Mouse (Mus musculus) liver, embryonic 15.5 days (tissue): ENCODE measurements around the gene Ero1l. TPM values are rescaled to one million over a fixed set of nuclear protein-coding genes. Genes with fewer than 3 reads are reported as not detected.
A peak's percentile ranks its signal among the peaks of the same experiment; 100 is the strongest.

Experiments
- ATAC-seq: fragments of 200-750 bp; cut with Nextera tagmentation; 2 replicates; pipeline ENCODE4 v1.8.0; 2017; ENCODE audit warnings: moderate number of reproducible peaks, mild to moderate bottlenecking, moderate library complexity; ENCODE audit not compliant: insufficient read depth
- H3K27ac ChIP-seq: fragments of 300-500 bp; sonication (generic); replicated peaks from 2 replicates; pipeline ENCODE4 v1.5.1; 2015; ENCODE audit warnings: mild to moderate bottlenecking, inconsistent platforms
- H3K27me3 ChIP-seq: fragments of 300-500 bp; sonication (generic); 2 replicates; pipeline ENCODE4 v1.6.1; 2015; ENCODE audit warnings: mild to moderate bottlenecking, inconsistent platforms
- H3K36me3 ChIP-seq: fragments of 300-500 bp; sonication (generic); replicated peaks from 2 replicates; pipeline ENCODE4 v1.6.1; 2015; ENCODE audit warnings: moderate library complexity, mild to moderate bottlenecking, inconsistent platforms
- H3K4me1 ChIP-seq: fragments of 300-500 bp; sonication (generic); replicated peaks from 2 replicates; pipeline ENCODE4 v1.6.1; 2015; ENCODE audit warnings: inconsistent platforms
- H3K4me2 ChIP-seq: fragments of 300-500 bp; sonication (generic); 2 replicates; pipeline ENCODE4 v1.6.1; 2015; ENCODE audit warnings: moderate library complexity, mild to moderate bottlenecking, inconsistent platforms
- H3K4me3 ChIP-seq: fragments of 300-500 bp; sonication (generic); replicated peaks from 2 replicates; pipeline ENCODE4 v1.5.1; 2015; ENCODE audit warnings: mild to moderate bottlenecking, inconsistent platforms
- H3K9ac ChIP-seq: fragments of 300-500 bp; sonication (generic); 2 replicates; pipeline ENCODE4 v1.6.1; 2015; ENCODE audit warnings: moderate library complexity, mild to moderate bottlenecking, inconsistent platforms
- H3K9me3 ChIP-seq: fragments of 300-500 bp; sonication (generic); replicated peaks from 2 replicates; pipeline ENCODE4 v1.6.1; 2016; ENCODE audit warnings: inconsistent platforms
- WGBS: fragments of 180-500 bp; shearing (Covaris S2); methylation state at CpG from one replicate; pipeline ENCODE4 v1.1.7; 2015; ENCODE audit warnings: mixed read lengths; ENCODE audit not compliant: insufficient replicate concordance; 5-methylcytosine and 5-hydroxymethylcytosine counted together
- polyA plus RNA-seq: library from polyadenylated mRNA; unstranded; fragments of >200 nt; fragmentation: Nextera tagmentation; extraction: Ambion mirVana; gene quantifications from 2 replicates; pipeline ENCODE4 v1.2.1, GENCODE M21; 2015

Ero1l gene
- 30.3 and 37.5 TPM in 2 replicates for polyA plus RNA-seq

DNA sequence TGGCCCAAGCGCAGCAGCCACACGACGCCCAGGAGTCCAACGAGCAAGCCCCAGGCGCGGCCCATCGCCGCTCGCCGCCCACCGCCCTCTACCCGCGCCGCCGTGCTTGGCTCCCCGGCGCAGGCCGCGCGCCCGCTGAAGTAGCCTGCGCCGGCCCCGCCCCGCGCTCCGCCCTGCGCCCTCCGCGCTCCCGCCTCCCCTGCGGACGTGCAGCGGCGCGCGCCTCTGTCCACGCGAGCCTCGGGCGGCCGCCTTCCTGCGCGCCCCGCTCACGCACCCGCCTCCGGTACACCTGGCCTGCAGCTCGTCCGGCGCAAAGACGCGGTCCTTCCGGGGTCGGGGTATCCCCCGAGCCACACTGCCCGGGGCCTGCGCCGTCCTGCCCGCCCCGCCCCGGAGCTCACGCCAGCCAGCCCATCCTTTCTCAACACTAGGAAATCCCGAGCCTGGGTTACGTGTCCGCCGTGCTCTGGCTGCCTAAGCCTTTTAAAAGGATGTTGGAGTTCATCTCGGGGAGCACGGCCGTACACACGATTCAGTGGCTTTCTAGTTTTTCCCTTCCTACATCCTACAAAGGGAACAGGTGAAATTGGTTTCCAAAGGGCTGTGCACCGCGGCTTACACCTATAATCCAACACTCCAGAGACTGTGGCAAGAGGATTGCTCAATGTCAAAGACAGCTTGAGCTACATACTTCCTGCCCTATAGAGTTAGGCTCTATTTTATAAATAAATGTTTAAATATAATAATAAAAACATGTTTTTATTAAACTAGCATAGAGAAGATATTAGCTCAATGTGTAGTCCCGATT, at the start of gene Ero1l:
Ero1l (minus strand) TSS at position 346 of the 811 bp plus-strand sequence.
- Histone ChIP-seq H3K4me2 (peak within 1 kb of the TSS; percentile 90), H3K9me3 (no peaks in the 10 kb centered on the region), H3K9ac (peak within 1 kb of the TSS; percentile 91), H3K4me1 (peaks cover 79% of the 10 kb centered on the region), H3K36me3 (no peaks in the 10 kb centered on the region), H3K27ac (peak within 1 kb of the TSS; percentile 92), H3K4me3 (peak within 1 kb of the TSS; percentile 98), H3K27me3 (no peaks in the 10 kb centered on the region)
- peak; percentile 90 for ATAC-seq
- WGBS: under 1% methylated on average over 74 of the region's 74 CpGs

DNA sequence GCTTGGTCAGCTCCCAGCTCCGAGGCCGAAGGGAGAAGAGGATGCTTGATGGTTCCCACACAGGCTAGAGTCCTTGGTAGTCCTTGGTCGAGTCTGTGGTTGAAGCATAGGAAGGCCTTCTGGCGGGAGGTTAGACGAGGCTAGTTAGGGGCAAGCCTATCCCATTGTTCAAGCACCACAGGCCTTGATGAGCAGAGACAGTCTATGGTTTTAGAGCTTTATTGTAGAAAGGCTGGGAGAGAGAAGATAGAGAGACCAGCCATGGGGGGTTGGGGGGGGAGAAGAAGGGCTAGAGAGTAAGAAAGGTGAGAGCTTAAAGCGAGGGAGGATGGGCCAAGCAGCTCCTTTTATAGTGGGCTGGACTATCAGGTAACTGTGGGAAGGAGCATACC, 46.6 kb upstream of the Ero1l start:
- Histone ChIP-seq H3K9ac (no peak overlapping the region), H3K4me3 (no peak overlapping the region), H3K36me3 (peaks cover 13% of the 10 kb centered on the region), H3K9me3 (no peaks in the 10 kb centered on the region), H3K27ac (no peak overlapping the region), H3K4me1 (peaks cover 5% of the 10 kb centered on the region; the same call in 1 of the 2 replicates), H3K27me3 (no peaks in the 10 kb centered on the region), H3K4me2 (no peak overlapping the region)
- no peak for ATAC-seq
- WGBS: 72% methylated on average over 6 of the region's 6 CpGs

DNA sequence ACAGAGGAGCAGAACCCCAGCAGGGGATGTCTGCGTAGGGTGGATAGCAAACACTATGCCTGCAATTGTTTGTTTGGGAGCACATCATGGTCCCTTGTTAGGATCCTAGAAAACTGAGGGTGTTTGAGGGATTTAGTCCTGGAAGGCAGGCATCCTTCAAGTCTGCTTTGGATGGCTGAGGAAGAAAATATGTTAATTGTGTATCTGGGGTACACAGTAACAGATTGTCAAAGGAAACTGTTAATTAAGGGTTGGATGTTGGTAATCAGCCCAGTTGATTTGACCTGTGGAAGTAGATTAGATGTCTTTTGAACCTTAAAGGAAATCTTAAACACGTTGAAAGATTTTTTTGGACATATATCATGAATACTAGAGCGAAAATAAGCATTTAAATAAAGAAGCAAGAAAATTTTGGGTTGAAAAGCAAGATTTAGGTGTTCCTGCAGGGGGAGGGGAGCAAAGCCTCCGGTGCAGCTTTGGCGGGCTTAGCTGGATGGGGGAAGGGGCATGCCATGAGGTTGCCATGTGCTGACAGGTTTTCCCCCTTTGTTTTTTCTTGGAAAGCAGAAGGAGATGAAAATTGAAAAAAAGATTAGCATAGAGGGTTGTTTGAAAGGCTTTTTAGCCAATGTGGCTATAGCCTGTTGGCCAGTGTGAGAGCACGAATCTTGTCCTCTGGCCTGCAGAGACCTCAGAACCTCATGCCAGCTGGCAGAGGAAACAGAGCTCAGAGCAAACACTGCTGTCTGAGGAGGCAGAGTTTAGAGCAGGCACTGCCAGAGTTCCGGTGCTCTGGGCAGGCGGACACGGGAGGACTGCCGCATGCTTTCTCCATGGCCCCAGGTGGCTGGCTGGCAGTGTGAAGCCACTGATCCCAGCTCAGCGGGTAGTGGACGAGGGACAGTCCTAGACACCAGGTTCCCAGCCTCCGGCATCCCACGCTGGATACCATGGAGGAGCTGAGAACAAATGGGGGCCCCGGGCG, 45.9 kb upstream of the Ero1l start:
- no peak overlapping the region for H3K27ac ChIP-seq
- H3K27me3 ChIP-seq: no peaks in the 10 kb centered on the region
- H3K4me1 ChIP-seq: peaks cover 5% of the 10 kb centered on the region; the same call in 1 of the 2 replicates
- H3K4me2 ChIP-seq: no peak overlapping the region
- H3K9me3 ChIP-seq: no peaks in the 10 kb centered on the region
- 78% methylated on average over 16 of the region's 16 CpGs for WGBS
- peaks cover 8% of the 10 kb centered on the region for H3K36me3 ChIP-seq
- no peak overlapping the region for H3K4me3 ChIP-seq
- H3K9ac ChIP-seq: no peak overlapping the region
- ATAC-seq: no peak

DNA sequence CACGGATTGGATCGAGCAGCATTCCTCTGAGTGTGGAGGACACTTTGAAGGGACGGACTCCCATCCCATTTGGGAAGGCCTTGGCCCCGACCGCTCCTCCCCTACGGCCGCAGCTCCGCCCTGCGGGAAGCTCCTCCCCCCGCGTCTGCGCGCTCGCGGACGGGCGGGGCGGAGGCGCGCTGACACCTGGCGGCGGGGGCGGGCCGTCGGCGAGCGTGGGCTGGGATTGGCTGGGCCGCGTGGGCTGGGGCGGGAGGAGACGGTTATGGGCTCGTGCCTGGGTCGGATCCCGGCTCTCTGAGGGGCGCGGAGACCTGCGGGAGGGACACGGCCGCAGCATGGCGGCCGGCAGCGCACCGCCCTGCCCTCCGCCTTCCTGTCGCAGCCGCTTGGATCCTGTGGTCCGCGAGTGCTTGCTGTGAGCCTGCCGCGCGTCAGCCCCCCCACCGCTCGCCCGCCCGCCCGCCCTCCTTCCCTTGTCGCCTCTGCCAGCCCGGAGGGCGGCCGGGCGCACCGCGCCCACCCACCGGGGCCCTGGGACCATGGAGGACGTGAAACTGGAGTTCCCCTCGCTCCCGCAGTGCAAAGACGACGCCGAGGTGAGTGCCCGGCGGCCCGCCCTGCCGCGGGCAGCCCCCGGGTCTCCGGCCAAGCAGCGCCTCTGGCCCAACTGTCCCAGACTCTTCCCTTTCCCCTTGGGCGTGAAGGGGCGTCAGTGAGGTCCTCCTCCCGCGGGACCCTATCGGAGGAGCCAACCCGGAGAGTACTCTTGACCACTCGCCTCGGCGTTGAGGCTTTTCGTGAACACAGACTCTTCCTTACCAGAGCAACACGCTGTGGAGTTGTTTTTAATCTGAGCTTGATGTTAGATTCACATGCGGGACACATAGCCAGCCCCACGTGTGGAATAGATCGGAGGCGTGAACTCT, 32.6 kb upstream of the Ero1l start, which contains the start of gene Styx:
Styx (plus strand) TSS at position 163 of the 929 bp plus-strand sequence.
- Histone ChIP-seq H3K36me3 (peaks cover 20% of the 10 kb centered on the region), H3K4me3 (peak within 1 kb of the TSS; percentile 83), H3K27me3 (no peaks in the 10 kb centered on the region), H3K4me2 (peak within 1 kb of the TSS; percentile 93), H3K4me1 (peaks cover 17% of the 10 kb centered on the region), H3K9ac (peak within 1 kb of the TSS; percentile 86), H3K27ac (peak within 1 kb of the TSS; percentile 74), H3K9me3 (no peaks in the 10 kb centered on the region)
- peak; percentile 99 for ATAC-seq
- under 1% methylated on average over 82 of the region's 93 CpGs for WGBS

DNA sequence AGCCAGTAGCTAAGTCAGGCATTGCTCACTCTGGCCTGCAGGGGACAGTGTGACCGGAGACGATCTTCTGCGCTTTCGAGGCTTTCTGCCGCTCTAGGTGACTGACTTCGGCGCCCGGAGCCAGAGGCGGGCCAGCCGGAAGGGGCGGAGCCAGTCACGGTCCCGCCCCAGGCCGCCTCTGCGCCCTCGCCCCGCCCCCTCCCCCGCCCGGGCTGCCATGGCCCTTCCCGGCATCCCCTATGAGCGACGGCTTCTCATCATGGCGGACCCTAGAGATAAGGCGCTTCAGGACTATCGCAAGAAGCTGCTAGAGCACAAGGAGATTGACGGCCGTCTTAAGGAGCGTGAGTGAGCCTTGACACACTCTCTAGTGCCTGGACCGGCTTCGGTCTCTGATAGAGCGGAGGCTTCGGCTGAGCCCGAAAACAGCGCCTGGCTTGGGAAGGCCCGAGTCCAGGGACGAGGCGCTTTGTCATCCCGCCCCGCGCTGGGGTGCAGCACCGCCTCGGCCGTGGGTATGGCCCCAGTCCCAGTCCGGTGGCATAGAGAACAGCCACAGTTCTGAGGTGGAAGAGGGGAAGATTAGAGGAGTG, 11.1 kb upstream of the Ero1l start, which contains the start of gene Psmc6:
Psmc6 (plus strand) TSS at position 200 of the 593 bp plus-strand sequence.
- WGBS: under 1% methylated on average over 44 of the region's 44 CpGs
- H3K27ac ChIP-seq: peak within 1 kb of the TSS; percentile 98
- no peaks in the 10 kb centered on the region for H3K27me3 ChIP-seq
- H3K4me2 ChIP-seq: peak within 1 kb of the TSS; percentile 77
- H3K36me3 ChIP-seq: peaks cover 32% of the 10 kb centered on the region
- H3K4me3 ChIP-seq: peak within 1 kb of the TSS; percentile 98
- peaks cover 31% of the 10 kb centered on the region for H3K4me1 ChIP-seq
- ATAC-seq: peak; percentile 92
- H3K9ac ChIP-seq: peak within 1 kb of the TSS; percentile 95
- H3K9me3 ChIP-seq: no peaks in the 10 kb centered on the region

DNA sequence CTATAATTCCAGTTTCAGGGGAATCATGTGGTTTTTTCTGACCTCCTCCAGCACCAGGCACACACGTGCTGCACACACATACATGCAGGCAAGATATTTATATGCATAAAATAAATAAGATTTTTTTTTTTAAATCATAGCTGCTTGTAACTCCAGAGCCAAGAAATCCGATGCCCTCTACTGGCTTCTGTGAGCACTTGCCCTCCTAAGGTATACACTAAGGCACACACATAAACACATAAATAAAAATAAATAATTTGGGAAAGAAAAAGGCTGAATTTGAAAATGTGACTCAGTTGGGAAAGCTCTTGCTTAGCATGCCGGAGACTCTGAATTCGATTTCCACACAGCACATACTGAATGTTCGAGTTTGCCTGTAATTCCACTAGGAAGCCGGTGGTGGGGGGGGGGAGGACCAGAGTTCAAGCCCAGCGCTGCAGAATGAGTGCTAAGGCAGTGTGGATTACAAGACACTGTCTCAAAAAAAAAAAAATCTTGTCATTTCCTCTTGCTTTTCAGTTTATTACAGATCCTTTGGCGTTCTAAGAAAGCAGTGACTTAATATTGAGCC, 10.5 kb upstream of the Ero1l start:
- Histone ChIP-seq H3K4me3 (peak overlapping the region; percentile 98), H3K36me3 (peaks cover 28% of the 10 kb centered on the region), H3K27me3 (no peaks in the 10 kb centered on the region), H3K27ac (peak overlapping the region; percentile 98), H3K9me3 (no peaks in the 10 kb centered on the region), H3K4me1 (peaks cover 31% of the 10 kb centered on the region), H3K4me2 (peak overlapping the region; percentile 77), H3K9ac (peak overlapping the region; percentile 53)
- 8% methylated on average over 8 of the region's 8 CpGs for WGBS
- peak; percentile 1; the same call in 1 of the 2 replicates for ATAC-seq

DNA sequence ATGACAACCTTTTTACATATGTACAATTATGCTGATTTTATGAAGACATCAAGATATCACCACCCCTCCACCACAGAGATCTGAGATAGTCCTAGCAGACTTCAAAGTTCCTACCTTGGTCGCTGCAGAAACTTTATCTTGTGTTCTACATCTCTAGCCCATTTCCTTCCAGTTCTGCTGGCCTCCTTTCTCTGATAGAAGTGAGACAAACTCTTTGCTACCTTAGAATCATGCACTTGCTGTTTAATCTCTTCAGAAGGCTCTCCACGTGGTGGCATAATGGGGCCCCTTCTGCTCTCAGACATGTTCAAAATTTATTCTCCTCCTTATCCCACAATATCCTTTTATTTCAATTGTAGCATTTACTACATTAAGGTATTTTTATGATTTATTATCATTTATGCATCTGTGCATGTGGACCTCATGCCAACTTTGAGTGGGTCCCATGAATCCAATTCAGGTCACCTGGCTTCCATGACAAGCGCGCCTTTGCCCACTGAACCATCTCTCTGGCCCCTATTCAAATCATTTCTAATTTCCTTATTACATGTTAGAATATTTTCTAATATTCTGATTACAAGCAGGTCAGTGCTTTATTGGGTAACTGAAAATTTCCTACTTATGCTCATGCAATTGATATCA, 9.6 kb upstream of the Ero1l start:
- no peak overlapping the region for H3K9ac ChIP-seq
- no peaks in the 10 kb centered on the region for H3K27me3 ChIP-seq
- no peaks in the 10 kb centered on the region for H3K9me3 ChIP-seq
- H3K36me3 ChIP-seq: peaks cover 21% of the 10 kb centered on the region
- H3K4me1 ChIP-seq: peaks cover 37% of the 10 kb centered on the region
- 56% methylated on average over 4 of the region's 4 CpGs for WGBS
- H3K4me2 ChIP-seq: no peak overlapping the region
- ATAC-seq: no peak
- H3K27ac ChIP-seq: no peak overlapping the region
- H3K4me3 ChIP-seq: no peak overlapping the region

DNA sequence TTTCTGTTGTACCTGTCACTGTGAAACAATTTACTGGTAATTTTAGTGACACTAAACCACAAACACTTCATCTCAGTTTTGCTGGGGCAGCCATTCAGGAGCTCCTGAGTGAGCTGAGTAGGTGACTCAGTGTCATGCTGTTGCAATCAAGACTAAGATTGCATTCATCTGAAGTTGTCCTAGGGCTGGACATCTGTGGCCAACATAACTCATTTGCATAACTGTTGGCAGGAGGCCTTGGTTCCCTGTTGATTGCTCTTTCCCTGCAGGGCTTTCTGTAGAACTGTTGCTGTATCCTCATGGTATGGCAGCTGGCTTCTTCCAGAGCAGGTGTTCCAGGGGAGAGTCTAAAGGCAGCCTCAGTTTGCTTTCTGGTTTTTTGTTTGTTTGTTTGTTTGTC, 6.9 kb upstream of the Ero1l start:
- no peak for ATAC-seq
- no peaks in the 10 kb centered on the region for H3K36me3 ChIP-seq
- H3K9ac ChIP-seq: no peak overlapping the region
- peaks cover 56% of the 10 kb centered on the region for H3K4me1 ChIP-seq
- H3K4me3 ChIP-seq: no peak overlapping the region
- no peaks in the 10 kb centered on the region for H3K9me3 ChIP-seq
- no peaks in the 10 kb centered on the region for H3K27me3 ChIP-seq
- peak overlapping the region; percentile 9 for H3K27ac ChIP-seq
- H3K4me2 ChIP-seq: no peak overlapping the region

DNA sequence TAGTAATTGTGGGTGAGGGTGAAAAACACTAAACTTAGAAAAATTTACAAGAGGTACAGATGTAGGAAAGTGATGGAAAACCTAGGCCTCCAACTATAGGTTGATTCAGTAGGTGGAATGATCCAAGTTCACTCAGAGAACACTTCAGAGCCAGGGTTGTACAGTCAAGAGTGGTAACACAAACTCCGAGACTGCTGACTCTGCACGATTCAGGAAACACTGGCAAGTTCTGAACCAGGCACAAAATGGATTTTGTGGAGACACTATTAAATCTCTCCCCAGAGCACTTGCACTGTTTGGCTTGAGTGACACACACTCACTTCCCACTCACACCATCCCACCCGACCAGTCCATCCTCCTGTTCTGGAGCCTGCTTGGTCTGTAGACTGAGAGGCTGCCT, 4.7 kb upstream of the Ero1l start:
- Histone ChIP-seq H3K9me3 (no peaks in the 10 kb centered on the region), H3K36me3 (no peaks in the 10 kb centered on the region), H3K27me3 (no peaks in the 10 kb centered on the region), H3K27ac (0 out of 2 replicates have a peak overlapping the region, but pooled peaks have one; percentile 84), H3K4me1 (peaks cover 63% of the 10 kb centered on the region), H3K4me2 (no peak overlapping the region), H3K9ac (no peak overlapping the region), H3K4me3 (no peak overlapping the region)
- WGBS: 79% methylated on average over 3 of the region's 3 CpGs
- no peak for ATAC-seq
